Mouse (Mus musculus) limb, embryonic 11.5 days (tissue): ENCODE data around the gene Maml3. TPM values are rescaled to one million over a fixed set of nuclear protein-coding genes. Genes with fewer than 3 reads are reported as not detected.

ENCODE experiments used
- ATAC-seq: fragments of 200-750 bp; cut with Nextera tagmentation; 2 replicates; pipeline ENCODE4 v1.8.0; 2017; ENCODE audit warnings: low read depth; ENCODE audit not compliant: insufficient number of reproducible peaks, low FRiP score, low TSS enrichment
- DNase-seq: peaks from one replicate; pipeline ENCODE4 v3.0.0-alpha.2; 2015; ENCODE audit warnings: low spot score
- H3K27ac ChIP-seq: fragments of 300-500 bp; sonication (generic); replicated peaks from 2 replicates; pipeline ENCODE4 v1.5.1; 2014; ENCODE audit warnings: low read depth, mild to moderate bottlenecking, low read length
- H3K27me3 ChIP-seq: fragments of 300-500 bp; sonication (generic); 2 replicates; pipeline ENCODE4 v1.6.1; 2014; ENCODE audit warnings: mild to moderate bottlenecking, low read length, mixed read lengths; ENCODE audit not compliant: control insufficient read depth, insufficient read depth
- H3K36me3 ChIP-seq: fragments of 300-500 bp; sonication (generic); 2 replicates; pipeline ENCODE4 v1.6.1; 2014; ENCODE audit warnings: mild to moderate bottlenecking, low read length, moderate library complexity, mixed read lengths; ENCODE audit not compliant: control insufficient read depth, insufficient read depth
- H3K4me1 ChIP-seq: fragments of 300-500 bp; sonication (generic); 2 replicates; pipeline ENCODE4 v1.6.1; 2014; ENCODE audit warnings: low read length, mixed read lengths; ENCODE audit not compliant: control insufficient read depth, insufficient read depth
- H3K4me2 ChIP-seq: fragments of 300-500 bp; sonication (generic); 2 replicates; pipeline ENCODE4 v1.6.1; 2014; ENCODE audit warnings: low read depth, mild to moderate bottlenecking, moderate library complexity; ENCODE audit not compliant: severe bottlenecking
- H3K4me3 ChIP-seq: fragments of 300-500 bp; sonication (generic); 2 replicates; pipeline ENCODE4 v1.5.1; 2014; ENCODE audit warnings: low read depth, low read length
- H3K9ac ChIP-seq: fragments of 300-500 bp; sonication (generic); 2 replicates; pipeline ENCODE4 v1.6.1; 2014; ENCODE audit warnings: mild to moderate bottlenecking, low read length
- H3K9me3 ChIP-seq: fragments of 300-500 bp; sonication (generic); 2 replicates; pipeline ENCODE4 v1.6.1; 2016; ENCODE audit warnings: low read length; ENCODE audit not compliant: control insufficient read depth
- WGBS: fragments of 180-500 bp; shearing (Covaris S2); extraction: QIAGEN DNeasy Blood & Tissue Kit; methylation state at CpG from one replicate; pipeline ENCODE4 v1.1.7; 2014; 5-methylcytosine and 5-hydroxymethylcytosine counted together
- polyA plus RNA-seq: library from polyadenylated mRNA; unstranded; fragments of >200 nt; fragmentation: Nextera tagmentation; extraction: Ambion mirVana; gene quantifications from 2 replicates; pipeline ENCODE4 v1.2.1, GENCODE M21; 2014

Gene Maml3
- polyA plus RNA-seq, 1 experiment from 2014 or later: 4.3 TPM

DNA sequence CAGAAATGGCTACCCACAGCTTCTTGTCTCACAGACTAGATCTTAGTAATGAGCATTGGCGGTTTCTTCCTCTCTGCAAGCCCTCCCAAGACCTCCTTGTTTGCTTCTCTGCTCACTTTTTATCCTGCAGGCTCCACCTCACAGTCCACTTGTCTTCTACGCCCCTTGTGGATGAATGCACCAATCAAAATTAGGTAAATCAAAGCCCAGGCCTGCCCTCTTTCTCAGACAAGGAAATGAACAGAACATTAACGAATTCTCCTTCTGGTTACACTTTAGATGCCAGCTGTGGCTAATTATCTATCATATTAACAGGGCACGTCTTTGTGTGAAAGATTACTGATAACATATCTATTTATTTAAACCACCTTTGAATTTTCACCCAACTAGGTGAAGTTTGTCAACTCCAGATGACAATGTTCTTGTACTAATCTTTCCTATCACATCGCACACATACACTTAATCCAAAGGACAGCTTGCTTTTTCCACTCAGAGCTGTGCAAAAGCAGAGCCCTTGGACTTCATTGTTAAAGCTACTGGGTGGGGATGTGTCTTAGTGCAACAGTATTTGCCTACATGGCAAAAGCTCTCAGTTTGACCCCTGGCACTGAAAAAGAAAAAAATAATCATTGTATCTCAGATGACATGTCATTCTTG lies 266.1 kb downstream of the Maml3 start:
- Histone ChIP-seq H3K4me1 (no peaks in the 10 kb centered on the region), H3K27me3 (no peaks in the 10 kb centered on the region), H3K4me2 (no peak overlapping the region), H3K4me3 (no peak overlapping the region), H3K9ac (no peak overlapping the region), H3K27ac (no peak overlapping the region), H3K9me3 (no peaks in the 10 kb centered on the region), H3K36me3 (no peaks in the 10 kb centered on the region)
- 56% methylated on average over 5 of the region's 5 CpGs for WGBS
- DNase-seq (no peak), ATAC-seq (no peak)

DNA sequence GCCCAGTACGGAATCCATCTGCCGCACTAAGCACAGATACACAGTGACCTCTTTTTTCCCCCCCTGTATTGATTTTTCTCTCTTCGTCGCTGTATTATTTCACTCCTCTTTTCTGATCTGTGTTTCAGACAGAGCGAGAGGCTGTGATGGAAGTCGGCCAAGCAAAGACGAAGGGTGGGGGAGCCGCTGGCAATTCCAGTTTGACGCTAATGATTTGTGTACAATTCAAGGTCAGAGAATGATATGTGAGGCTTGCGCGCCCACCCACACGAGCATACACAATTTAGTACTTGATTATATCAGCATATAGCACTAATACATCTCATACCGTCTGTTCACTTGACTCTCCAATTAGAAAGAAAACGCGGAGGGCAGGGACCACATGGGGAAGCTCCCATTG lies 271.9 kb downstream of the Maml3 start:
- Histone ChIP-seq H3K27me3 (no peaks in the 10 kb centered on the region), H3K36me3 (no peaks in the 10 kb centered on the region), H3K9ac (no peak overlapping the region), H3K27ac (no peak overlapping the region), H3K4me1 (no peaks in the 10 kb centered on the region), H3K4me2 (no peak overlapping the region), H3K9me3 (no peaks in the 10 kb centered on the region), H3K4me3 (no peak overlapping the region)
- ATAC-seq (no peak), DNase-seq (no peak)
- WGBS: 88% methylated on average over 15 of the region's 15 CpGs

GRCm38 (mm10) chr3:51830821-51831429 lies 274.0 kb downstream of the Maml3 start:
- Histone ChIP-seq H3K9ac (no peak overlapping the region), H3K27ac (no peak overlapping the region), H3K4me2 (no peak overlapping the region), H3K4me1 (no peaks in the 10 kb centered on the region), H3K9me3 (no peaks in the 10 kb centered on the region), H3K4me3 (no peak overlapping the region), H3K27me3 (no peaks in the 10 kb centered on the region), H3K36me3 (no peaks in the 10 kb centered on the region)
- ATAC-seq (no peak), DNase-seq (no peak)
- WGBS: 80% methylated on average over 9 of the region's 9 CpGs

GRCm38 (mm10) chr3:51825530-51825929 lies 279.3 kb downstream of the Maml3 start:
- ATAC-seq: no peak
- H3K4me3 ChIP-seq: no peak overlapping the region
- H3K9me3 ChIP-seq: no peaks in the 10 kb centered on the region
- H3K4me2 ChIP-seq: no peak overlapping the region
- H3K27me3 ChIP-seq: no peaks in the 10 kb centered on the region
- DNase-seq: no peak
- no peaks in the 10 kb centered on the region for H3K36me3 ChIP-seq
- H3K9ac ChIP-seq: no peak overlapping the region
- no peak overlapping the region for H3K27ac ChIP-seq
- WGBS: 83% methylated on average over 10 of the region's 10 CpGs
- H3K4me1 ChIP-seq: no peaks in the 10 kb centered on the region

DNA sequence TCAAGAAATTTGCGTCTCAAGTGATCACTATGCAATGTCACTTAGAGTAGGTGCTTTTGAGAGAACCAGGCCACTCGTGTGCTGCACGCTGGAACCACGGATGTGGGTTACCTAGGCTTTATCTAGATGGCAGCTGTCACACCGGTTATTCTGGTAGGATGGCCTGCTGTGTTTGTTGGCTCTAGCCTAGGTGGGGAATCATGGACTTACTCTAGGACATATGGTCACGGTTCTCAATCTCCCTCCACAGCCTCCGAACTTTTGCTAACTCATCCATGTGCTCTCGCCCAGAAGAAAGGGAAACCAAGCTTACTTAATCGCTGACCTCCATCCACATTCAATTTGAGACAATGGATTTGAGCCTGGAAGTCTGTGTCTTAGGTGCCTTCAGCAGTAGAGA lies 280.4 kb downstream of the Maml3 start:
- no peak overlapping the region for H3K27ac ChIP-seq
- DNase-seq: no peak
- ATAC-seq: no peak
- no peak overlapping the region for H3K4me2 ChIP-seq
- no peaks in the 10 kb centered on the region for H3K27me3 ChIP-seq
- no peaks in the 10 kb centered on the region for H3K4me1 ChIP-seq
- no peak overlapping the region for H3K4me3 ChIP-seq
- H3K36me3 ChIP-seq: no peaks in the 10 kb centered on the region
- H3K9me3 ChIP-seq: no peaks in the 10 kb centered on the region
- no peak overlapping the region for H3K9ac ChIP-seq
- 94% methylated on average over 9 of the region's 9 CpGs for WGBS

- H3K27me3 ChIP-seq: no peaks in the 10 kb centered on the region
- H3K9me3 ChIP-seq: no peaks in the 10 kb centered on the region
- H3K36me3 ChIP-seq: no peaks in the 10 kb centered on the region
- DNase-seq (no peak), ATAC-seq (no peak)
- H3K9ac ChIP-seq: no peak overlapping the region
- no peak overlapping the region for H3K4me3 ChIP-seq
- H3K4me1 ChIP-seq: no peaks in the 10 kb centered on the region
- WGBS: 92% methylated on average over 10 of the region's 10 CpGs
- no peak overlapping the region for H3K27ac ChIP-seq
- H3K4me2 ChIP-seq: no peak overlapping the region
Measured at GRCm38 (mm10) chr3:51821551-51821950, 283.3 kb downstream of the Maml3 start.

DNA sequence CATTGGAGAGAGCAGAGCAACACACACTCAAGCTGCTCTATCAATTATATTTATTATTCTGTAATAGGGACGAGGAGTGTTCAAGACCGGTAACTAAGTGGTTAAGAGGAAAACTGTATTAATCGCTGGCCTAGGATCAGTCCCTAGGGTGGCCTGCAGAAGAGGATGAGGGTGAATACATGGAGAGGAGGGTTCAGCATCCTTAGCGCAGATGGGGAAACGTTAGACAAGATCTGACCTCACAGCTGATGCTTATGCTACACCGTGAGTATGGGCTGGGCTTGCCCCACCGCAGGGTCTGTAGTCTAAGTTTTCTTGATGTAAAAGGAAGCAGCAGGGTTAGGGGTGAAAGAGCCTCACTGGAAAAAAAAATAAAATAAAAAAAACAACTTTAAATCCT lies 285.8 kb downstream of the Maml3 start:
- no peak overlapping the region for H3K9ac ChIP-seq
- H3K9me3 ChIP-seq: no peaks in the 10 kb centered on the region
- no peak for DNase-seq
- no peak overlapping the region for H3K4me2 ChIP-seq
- 89% methylated on average over 7 of the region's 7 CpGs for WGBS
- H3K36me3 ChIP-seq: no peaks in the 10 kb centered on the region
- no peak for ATAC-seq
- no peaks in the 10 kb centered on the region for H3K27me3 ChIP-seq
- no peak overlapping the region for H3K4me3 ChIP-seq
- no peak overlapping the region for H3K27ac ChIP-seq
- no peaks in the 10 kb centered on the region for H3K4me1 ChIP-seq

DNA sequence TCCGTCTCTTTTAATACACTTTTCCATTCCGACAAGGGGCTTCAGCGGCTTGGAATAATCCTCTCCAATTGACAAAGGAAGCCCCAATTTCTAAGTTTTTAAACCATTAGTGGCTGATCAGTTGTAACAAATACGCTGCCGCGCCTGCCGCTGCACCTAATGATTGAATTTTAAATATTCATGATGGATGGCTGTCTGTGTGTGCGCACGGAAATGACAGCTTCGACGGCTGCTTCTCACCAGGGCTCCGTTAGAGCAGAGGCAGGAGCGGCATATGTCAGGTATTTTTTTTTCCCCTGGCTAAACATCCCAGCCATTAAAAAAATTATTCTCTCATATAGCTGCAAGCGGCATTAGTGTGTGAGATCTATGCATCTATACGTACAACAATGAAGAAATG lies 287.0 kb downstream of the Maml3 start:
- Histone ChIP-seq H3K9me3 (no peaks in the 10 kb centered on the region), H3K4me1 (no peaks in the 10 kb centered on the region), H3K27ac (no peak overlapping the region), H3K4me2 (no peak overlapping the region), H3K4me3 (no peak overlapping the region), H3K27me3 (no peaks in the 10 kb centered on the region), H3K9ac (no peak overlapping the region), H3K36me3 (no peaks in the 10 kb centered on the region)
- DNase-seq (no peak), ATAC-seq (no peak)
- 90% methylated on average over 15 of the region's 15 CpGs for WGBS

GRCm38 (mm10) chr3:51817329-51817728 lies 287.5 kb downstream of the Maml3 start:
- Histone ChIP-seq H3K4me3 (no peak overlapping the region), H3K4me1 (no peaks in the 10 kb centered on the region), H3K27me3 (no peaks in the 10 kb centered on the region), H3K9ac (no peak overlapping the region), H3K27ac (no peak overlapping the region), H3K36me3 (no peaks in the 10 kb centered on the region), H3K9me3 (no peaks in the 10 kb centered on the region), H3K4me2 (no peak overlapping the region)
- WGBS: 96% methylated on average over 6 of the region's 6 CpGs
- DNase-seq (no peak), ATAC-seq (no peak)
